Mouse (Mus musculus): ENCODE results near the gene Arhgef2. TPM values are rescaled to one million over a fixed set of nuclear protein-coding genes. Genes with fewer than 3 reads are reported as not detected.
A peak's percentile ranks its signal among the peaks of the same experiment; 100 is the strongest.
"Not testable (repeated sequence)": the region's sequence is repeated elsewhere in the genome, so short reads cannot be mapped to it uniquely, and the experiment has no call there.

Arhgef2 gene
- total RNA-seq, 1 experiment from 2014 or later, result 149 TPM

DNA sequence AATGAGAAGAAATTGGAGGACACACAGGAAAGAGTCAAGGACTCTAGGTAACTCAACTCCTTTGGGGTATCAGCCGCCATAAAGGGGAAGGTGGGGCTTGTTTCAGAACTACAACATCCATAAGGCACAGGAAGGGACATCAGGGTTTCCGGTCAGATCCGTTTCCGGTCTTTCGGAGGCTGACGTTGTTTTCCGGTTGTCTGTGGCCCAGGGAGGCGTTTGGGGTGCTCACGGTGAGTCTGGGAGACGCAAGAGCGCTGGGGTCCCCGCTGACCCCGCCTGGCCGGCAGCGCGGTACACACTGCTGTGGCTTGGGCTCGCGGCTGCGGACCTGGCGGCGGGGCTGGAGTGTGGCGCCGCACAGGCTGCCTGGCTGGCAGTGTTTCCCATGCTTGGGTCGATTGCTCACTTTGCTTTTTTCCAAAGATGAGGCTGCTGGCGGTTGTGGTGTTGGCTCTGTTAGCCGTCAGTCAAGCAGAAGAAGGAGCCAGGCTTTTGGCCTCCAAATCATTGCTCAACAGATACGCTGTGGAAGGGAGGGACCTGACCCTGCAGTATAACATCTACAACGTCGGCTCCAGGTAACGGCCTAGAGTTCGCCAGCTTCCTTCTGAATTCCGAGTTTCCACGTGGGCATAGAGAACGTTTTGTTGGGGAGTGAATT is 26.2 kb upstream of the Arhgef2 start:
- peak; percentile 74 to 93 for ATAC-seq (replicated peaks in 1 of 2; ENCODE audit: insufficient read depth in 1 of 2, low FRiP score in 2 of 2, low TSS enrichment in 1 of 2, low read depth in 1 of 2, poor library complexity in 2 of 2, severe bottlenecking in 2 of 2)

DNA sequence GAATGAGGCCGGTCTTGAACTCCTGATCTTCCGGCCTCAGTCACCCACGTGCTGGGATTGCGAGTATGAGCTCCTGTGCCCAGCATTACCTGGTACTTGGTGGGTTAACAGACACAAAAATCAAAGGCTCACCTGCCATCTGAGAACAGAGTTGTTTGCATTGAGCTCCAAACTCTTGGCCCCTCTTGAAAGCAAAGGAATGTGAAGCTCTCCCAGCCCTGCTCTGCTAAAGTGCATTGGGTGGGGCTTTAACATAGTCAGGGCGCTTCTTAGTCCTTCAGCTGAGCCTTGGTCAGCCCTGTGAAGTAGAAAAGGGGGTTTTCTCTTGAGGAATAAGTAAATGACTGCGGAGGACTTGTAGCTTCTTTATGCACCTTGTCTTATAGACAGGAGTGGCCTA is 20.0 kb upstream of the Arhgef2 start:
- ATAC-seq (replicated peaks in 1 of 2; ENCODE audit: insufficient read depth in 1 of 2, low FRiP score in 2 of 2, low TSS enrichment in 1 of 2, low read depth in 1 of 2, poor library complexity in 2 of 2, severe bottlenecking in 2 of 2), result no peak

DNA sequence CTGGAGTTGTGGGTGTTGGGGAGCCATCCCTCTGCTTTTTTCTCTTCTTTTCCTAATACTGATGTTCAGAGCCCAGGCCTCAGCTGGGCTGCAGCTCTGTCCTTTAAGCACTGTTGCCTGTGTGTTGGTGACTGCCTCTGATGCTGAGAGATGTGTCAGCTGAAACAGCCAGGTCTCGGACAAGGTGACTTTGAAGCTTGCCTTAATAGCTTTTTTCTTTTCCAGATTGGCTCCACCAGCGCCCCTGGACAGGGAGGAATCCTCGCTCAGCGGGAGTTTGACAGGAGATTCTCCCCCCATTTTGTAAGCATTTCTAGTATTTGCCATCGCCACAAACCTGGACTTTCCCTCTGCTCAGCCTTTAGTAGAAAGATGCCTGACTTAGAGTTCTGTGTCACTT is 19.1 kb upstream of the Arhgef2 start:
- no peak for ATAC-seq (replicated peaks in 1 of 2; ENCODE audit: insufficient read depth in 1 of 2, low FRiP score in 2 of 2, low TSS enrichment in 1 of 2, low read depth in 1 of 2, poor library complexity in 2 of 2, severe bottlenecking in 2 of 2)

DNA sequence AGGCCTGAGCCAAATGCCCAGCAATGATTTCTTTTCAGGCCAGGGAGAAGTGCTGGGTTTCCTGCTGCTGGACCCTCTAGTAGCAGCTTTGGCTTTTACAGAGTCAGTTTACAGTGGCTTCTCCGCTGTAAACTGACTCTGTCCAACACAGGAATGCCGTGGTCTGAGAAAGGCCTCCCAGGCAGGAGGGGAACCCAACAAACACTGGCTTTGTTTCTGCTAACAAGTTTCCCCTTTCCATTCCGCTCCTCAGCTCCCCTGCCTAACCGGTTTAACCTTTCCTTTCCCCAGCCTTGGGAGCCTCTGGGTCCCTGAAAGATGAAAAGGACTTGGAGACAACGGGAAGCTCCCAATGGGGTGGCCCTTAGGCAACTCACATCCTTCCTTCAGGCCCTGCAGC is 15.5 kb upstream of the Arhgef2 start:
- no peak for ATAC-seq (replicated peaks in 1 of 2; ENCODE audit: insufficient read depth in 1 of 2, low FRiP score in 2 of 2, low TSS enrichment in 1 of 2, low read depth in 1 of 2, poor library complexity in 2 of 2, severe bottlenecking in 2 of 2)

DNA sequence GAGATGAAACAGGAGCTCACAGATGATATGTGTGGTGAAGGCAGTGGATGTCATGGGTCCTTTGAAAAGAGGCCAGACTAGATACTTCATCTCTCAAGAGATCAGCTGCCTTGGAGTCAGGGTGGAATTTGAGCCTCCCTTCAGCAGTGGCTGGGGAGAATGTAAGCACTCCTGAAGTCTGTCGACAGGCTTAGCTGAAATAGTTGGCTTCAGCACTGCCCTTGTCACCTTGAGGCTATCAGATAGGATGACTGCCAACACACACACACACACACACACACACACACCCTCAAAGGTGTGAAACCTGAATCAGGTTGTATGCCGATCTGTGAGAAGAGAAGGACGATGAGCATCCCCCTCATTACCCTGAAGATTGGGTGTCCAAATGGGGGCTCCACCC is 14.7 kb upstream of the Arhgef2 start:
- no peak for ATAC-seq (replicated peaks in 1 of 2; ENCODE audit: insufficient read depth in 1 of 2, low FRiP score in 2 of 2, low TSS enrichment in 1 of 2, low read depth in 1 of 2, poor library complexity in 2 of 2, severe bottlenecking in 2 of 2)

DNA sequence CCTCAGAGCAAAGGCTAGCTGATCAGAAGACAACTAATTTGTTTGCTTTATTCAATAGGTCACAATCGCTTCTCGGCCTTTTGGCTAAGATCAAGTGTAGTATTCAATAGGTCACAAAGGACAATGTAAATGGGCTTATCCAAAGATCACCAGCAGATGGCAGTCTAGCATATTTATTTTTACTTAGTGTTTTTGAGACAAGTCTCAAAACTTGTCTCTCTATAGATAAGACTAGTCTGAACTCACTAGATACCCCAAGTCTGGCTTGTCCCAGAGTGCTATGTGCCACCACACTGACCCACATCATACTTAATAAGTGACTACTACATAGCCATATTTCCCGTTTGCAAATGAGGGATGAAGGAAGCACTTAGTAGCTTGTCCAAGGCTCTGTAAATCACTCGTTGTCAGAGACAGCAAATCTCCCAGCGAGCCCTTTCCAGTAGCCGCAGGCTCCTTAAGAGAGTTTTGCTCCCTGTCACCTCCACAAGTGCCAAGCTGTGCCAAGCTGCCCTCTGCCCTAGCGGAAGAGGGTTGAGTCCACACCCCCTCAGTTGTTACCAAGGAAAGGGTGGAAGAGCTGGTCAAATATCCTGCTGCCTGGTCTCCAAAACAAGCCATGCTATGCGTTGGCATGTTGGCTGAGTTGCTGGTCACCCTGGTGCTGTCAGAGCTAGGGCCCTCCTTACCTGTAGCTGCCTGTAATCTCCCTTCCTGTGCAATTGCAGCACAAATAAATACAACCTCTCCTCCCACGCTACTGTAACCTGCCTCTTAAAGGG is 13.6 kb upstream of the Arhgef2 start:
- ATAC-seq (replicated peaks in 1 of 2; ENCODE audit: insufficient read depth in 1 of 2, low FRiP score in 2 of 2, low TSS enrichment in 1 of 2, low read depth in 1 of 2, poor library complexity in 2 of 2, severe bottlenecking in 2 of 2), result peak; percentile 42 to 63; a peak in 2 of 4 replicates

DNA sequence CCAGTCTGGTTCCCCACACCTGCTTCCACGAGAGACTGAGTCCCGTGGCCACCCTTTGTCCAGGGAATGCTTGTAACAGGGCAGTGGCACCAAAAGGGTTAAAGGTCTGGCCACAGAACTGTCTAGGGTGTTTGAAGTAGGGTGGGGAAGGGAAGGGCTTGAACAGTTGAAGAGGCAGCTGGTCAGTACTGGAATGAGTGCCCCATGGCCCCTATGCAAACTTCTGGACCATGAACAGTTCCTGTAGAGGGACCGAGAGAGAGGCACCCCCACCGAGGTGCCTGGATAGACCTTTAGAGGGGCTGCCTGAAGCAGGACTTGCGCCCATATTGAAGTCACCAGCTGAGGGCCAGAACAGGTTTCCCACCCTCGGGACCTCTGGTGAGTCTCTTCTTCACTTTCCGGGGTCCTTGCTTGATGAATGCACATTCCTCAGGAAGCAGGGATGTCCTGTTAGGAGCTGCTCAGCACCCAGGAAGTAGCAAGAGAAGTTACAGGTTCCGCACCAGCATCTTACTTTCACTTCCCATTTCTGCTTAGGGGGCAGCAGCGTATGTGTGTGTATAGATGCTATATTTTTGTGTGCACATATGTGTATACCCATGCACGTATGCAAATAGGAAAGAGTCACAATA is 12.7 kb upstream of the Arhgef2 start:
- no peak; a peak in 1 of 4 replicates for ATAC-seq (replicated peaks in 1 of 2; ENCODE audit: insufficient read depth in 1 of 2, low FRiP score in 2 of 2, low TSS enrichment in 1 of 2, low read depth in 1 of 2, poor library complexity in 2 of 2, severe bottlenecking in 2 of 2)

DNA sequence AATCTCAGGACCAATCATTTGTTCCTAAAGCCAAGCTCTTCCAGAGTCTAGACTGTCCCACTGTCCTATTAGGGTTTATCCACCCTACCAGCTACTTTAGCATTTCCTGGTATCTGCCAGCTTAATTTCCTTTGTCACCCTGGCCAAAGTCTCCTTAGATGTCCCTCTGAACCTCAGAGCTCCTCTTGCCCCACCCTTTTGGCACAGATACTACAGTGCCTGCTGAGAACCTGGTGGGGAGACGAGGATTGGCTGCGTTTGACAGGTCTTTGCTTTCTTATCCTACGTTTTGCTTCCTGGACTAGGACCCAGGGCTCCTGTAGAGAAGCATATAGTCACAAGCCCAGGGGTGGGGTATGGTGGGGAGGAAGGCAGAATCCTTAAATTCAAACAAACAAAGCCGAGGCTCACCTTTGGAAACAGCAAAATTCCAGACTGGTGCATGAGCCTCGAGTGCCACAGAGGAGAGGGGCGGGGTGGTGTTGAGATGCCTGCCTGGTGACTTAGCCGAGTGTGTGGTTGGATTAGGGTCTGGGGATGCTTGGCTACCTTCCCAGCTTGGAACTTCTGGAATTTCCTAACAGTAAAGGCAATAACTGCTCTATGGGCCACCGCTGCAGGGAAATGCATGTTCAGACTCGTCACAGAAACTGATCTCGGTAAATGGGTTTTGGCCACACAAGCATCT is 11.7 kb upstream of the Arhgef2 start:
- no peak for ATAC-seq (replicated peaks in 1 of 2; ENCODE audit: insufficient read depth in 1 of 2, low FRiP score in 2 of 2, low TSS enrichment in 1 of 2, low read depth in 1 of 2, poor library complexity in 2 of 2, severe bottlenecking in 2 of 2)

DNA sequence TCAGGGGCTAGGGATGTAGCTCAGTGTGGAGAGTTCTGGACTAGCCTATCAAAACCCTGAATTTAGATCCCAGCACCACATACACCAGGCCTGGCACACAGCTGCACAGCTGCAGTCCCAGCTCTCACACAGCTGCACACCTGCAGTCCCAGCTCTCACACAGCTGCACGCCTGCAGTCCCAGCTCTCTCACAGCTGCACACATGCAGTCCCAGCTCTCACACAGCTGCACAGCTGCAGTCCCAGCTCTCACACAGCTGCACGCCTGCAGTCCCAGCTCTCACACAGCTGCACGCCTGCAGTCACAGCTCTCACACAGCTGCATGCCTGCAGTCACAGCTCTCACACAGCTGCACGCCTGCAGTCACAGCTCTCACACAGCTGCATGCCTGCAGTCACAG is 9.2 kb upstream of the Arhgef2 start:
- not testable (repeated sequence) for ATAC-seq (replicated peaks in 1 of 2; ENCODE audit: insufficient read depth in 1 of 2, low FRiP score in 2 of 2, low TSS enrichment in 1 of 2, low read depth in 1 of 2, poor library complexity in 2 of 2, severe bottlenecking in 2 of 2)

DNA sequence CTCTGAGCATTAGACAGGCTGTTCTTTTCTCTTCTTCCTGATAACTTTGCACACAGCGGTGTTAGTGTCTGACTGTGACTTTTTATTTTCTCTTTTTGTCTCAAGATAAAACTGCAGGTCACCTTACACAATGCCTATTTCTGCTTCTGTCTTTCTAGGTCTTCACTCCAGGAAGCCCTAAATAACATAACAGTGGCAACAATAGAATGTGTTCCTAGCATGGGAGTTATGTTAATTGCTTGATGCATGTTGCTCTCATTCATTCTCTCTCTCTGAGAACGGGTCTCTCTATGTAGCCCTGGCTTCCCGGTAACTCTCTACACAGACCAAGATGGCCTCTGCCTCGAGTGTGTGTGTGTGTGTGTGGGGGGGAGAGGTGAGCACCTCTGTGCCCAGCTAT is 3.3 kb upstream of the Arhgef2 start:
- ATAC-seq (replicated peaks in 1 of 2; ENCODE audit: insufficient read depth in 1 of 2, low FRiP score in 2 of 2, low TSS enrichment in 1 of 2, low read depth in 1 of 2, poor library complexity in 2 of 2, severe bottlenecking in 2 of 2), result no peak

DNA sequence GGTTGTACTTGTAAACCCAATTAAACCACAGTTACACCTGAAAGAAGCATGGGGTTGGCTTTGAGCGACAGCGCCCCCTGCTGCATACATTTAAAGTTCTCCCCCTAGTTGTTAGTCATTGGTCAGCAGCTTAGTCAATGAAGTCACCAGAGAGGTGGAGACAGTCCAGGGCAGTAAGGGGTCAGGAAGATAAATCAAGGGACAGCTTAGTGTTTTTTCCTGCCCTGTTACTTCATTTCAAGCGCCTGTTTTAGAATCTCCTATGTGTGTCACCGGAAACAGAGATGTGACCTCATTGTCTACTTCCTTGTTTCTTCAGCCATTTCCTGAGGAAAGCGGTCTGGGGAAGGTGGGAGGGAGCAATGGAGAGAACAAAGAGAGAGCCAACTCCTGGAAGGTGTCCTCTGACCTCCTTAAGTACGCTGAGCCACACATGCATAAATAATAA is 2.0 kb upstream of the Arhgef2 start:
- ATAC-seq (replicated peaks in 1 of 2; ENCODE audit: insufficient read depth in 1 of 2, low FRiP score in 2 of 2, low TSS enrichment in 1 of 2, low read depth in 1 of 2, poor library complexity in 2 of 2, severe bottlenecking in 2 of 2), result peak; percentile 52

DNA sequence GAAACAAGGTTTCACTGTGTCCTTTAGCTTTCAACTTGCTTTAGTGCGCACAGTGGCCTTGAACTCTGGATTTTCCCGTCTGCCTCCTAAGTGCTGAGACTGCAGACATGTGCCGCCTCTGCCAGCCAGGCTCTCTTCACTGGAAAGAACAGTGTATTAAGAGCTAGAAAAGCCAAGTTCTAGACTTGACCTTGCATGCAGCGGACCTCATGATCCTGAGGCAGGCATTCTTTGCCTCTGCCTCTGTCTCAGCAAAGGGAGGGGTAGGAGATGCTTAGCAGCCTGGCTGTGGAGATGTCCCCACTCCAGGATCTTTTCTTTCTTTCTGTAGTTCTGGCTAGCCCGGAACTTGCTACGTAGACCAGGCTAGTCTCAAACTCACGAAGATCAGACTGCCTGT is 903 bp upstream of the Arhgef2 start:
- no peak for ATAC-seq (replicated peaks in 1 of 2; ENCODE audit: insufficient read depth in 1 of 2, low FRiP score in 2 of 2, low TSS enrichment in 1 of 2, low read depth in 1 of 2, poor library complexity in 2 of 2, severe bottlenecking in 2 of 2)

DNA sequence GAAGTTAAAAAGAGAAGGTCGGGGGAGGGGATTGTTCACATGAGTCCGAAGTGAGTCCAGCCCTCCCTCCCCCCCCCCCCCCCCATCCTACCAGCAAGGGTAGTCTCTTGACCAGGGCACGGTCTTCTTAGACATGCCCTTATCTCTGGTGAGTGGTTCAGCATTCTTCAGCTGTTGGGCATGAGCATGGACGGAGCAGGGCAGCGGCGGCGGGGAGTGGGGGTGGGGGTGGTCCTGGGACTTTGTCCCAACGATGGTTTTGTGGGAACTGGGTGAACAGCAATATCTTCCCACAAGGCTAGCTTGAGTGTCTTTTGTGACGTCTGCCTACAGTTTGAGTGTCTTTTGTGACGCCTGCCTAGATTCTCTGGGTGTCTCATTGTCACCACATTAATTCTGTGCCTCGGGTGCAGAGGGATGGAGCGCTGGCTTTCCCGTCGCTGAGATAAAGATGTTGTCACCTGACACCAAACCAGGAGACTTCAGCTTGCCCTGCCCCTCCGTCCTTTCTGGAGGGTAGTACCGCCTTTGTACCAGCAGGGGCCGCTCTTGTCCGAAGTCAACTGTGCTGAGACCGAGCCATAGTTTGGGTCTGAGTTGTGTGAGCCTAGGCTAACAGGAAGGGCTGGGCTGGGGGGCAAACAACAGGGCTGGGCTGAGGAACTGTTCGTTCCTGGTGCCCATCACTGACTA is 1.4 kb downstream of the Arhgef2 start:
- peak; percentile 87 to 91 for ATAC-seq (replicated peaks in 1 of 2; ENCODE audit: insufficient read depth in 1 of 2, low FRiP score in 2 of 2, low TSS enrichment in 1 of 2, low read depth in 1 of 2, poor library complexity in 2 of 2, severe bottlenecking in 2 of 2)

DNA sequence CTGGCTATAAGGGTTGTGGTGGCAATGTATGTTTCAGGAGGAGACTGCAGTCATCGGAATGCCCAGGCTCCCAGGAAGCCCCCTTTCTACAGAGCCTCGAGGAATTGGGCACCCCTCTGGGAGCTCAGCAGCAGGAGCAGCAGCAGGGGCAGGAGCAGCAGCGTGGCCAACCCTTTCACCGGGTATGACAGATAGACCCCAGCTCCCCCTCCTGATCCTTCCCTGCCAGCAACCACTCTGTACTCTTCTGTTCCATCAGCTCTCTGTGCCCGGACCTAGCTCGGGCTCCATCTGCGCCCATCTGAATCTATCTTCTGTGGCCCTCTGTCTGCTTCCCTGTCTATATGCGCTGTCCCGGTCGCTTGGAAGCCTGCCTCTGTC is 2.0 kb downstream of the Arhgef2 start:
- ATAC-seq (replicated peaks in 1 of 2; ENCODE audit: insufficient read depth in 1 of 2, low FRiP score in 2 of 2, low TSS enrichment in 1 of 2, low read depth in 1 of 2, poor library complexity in 2 of 2, severe bottlenecking in 2 of 2), result no peak; a peak in 1 of 4 replicates

DNA sequence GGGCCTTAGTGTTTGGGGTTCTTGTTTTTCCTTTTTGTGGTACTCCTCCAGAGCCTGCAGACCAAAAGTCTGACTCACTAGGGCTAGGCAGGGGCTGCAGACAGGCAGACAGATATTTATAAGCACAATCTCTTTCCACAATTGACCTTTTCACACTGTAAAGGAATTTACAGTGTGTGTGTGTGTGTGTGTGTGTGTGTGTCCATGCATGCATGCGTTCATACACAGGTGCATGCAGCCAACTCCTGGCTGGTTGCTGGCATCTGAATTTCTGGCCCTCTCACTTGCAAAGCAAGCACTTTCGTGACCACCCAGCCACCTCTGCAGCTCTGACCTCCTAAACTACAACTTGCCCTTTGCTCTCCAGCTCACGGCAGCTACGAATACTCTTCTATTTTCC is 3.3 kb downstream of the Arhgef2 start:
- ATAC-seq (replicated peaks in 1 of 2; ENCODE audit: insufficient read depth in 1 of 2, low FRiP score in 2 of 2, low TSS enrichment in 1 of 2, low read depth in 1 of 2, poor library complexity in 2 of 2, severe bottlenecking in 2 of 2), result no peak

DNA sequence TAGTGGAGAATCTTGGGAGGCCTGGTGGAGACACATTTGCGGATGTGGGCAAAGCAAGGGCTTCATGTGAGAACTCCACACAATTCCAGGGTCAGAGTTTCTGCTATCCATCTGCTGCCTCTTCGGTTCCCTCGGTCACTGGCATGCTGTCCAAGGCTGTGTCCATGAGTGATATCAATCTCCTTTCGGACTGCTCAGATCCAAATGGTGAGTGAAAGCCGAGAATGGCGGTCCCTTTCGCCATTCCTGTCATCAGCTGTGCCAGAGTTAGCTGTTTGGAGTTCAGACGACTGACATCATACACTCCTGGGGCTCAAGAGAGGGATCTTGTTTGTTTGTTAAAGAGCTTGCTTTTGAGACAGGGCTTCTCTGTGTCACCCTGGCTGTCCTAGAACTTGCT is 8.7 kb downstream of the Arhgef2 start:
- ATAC-seq (replicated peaks in 1 of 2; ENCODE audit: insufficient read depth in 1 of 2, low FRiP score in 2 of 2, low TSS enrichment in 1 of 2, low read depth in 1 of 2, poor library complexity in 2 of 2, severe bottlenecking in 2 of 2), result no peak

DNA sequence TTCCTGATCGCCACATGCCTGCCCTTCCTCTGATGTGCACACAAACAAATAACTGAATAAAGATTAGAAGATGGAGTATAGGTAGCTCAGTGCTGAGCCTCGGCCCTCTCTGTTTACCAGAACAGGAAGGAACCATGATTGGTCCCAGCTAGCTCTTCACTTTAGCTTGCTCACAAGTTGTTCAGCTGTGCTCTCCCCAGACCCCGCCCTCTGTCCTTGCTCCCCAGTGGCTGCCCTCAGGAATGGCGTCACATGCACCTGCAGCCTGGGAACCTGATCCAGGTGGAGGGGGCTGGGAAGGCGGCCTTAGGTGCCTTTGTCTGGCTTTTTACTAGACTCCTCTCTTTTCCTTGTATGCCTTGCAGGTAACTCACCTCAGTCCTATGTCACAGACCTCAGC is 9.4 kb downstream of the Arhgef2 start:
- ATAC-seq (replicated peaks in 1 of 2; ENCODE audit: insufficient read depth in 1 of 2, low FRiP score in 2 of 2, low TSS enrichment in 1 of 2, low read depth in 1 of 2, poor library complexity in 2 of 2, severe bottlenecking in 2 of 2), result no peak

All from hematopoietic stem cell, adult 5-6 weeks (primary cell).